Mouse (Mus musculus): Measurements from ENCODE around the gene Gm3448. TPM values are rescaled to one million over a fixed set of nuclear protein-coding genes. Genes with fewer than 3 reads are reported as not detected.
"Not testable (repeated sequence)": the region's sequence is repeated elsewhere in the genome, so short reads cannot be mapped to it uniquely, and the experiment has no call there.

The Gm3448 gene
- polyA plus RNA-seq, 1 experiment from 2014 or later = 2.8 TPM

DNA sequence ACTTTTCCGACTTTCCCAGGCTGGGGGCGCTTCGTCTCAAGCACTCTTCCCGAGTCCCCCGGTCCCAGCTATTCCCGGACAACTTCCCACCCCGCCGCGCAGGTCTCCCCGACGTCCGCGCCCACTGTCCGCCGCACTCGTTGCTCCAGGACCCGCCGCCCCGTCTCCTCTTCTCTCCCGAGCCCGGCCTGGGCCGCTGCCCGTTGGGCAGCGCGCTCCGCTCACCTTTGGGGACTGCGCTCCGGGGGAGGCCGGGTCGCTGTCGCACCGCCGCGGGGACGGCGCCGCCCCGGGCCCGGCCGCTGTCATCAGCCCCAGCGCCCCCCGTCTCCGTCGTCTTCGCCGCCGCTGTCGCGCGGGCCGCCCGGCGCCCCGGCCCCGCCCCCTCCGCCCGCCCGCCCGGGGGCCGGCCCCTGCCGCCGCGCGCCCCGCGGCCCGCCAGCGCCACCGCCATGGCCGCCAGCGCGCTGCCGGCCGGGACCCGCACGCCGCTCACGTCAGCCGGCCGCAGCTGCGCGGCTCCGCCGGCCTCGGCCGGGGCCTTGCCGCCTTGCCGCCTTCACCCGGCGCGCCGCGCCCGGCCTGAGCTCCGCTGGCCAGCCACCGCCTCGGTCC lies 17.4 kb downstream of the Gm3448 start:
- WGBS = no CpG with 5 or more reads among the region's 97 CpGs
- H3K9ac ChIP-seq (ENCODE audit: low read depth, low read length); H3K4me2 ChIP-seq (ENCODE audit: low read depth, low read length); H3K27me3 ChIP-seq (replicated peaks; ENCODE audit: control insufficient read depth, insufficient read depth, low read length); H3K4me1 ChIP-seq (ENCODE audit: control insufficient read depth, insufficient read depth, low read length); DNase-seq (ENCODE audit: low spot score); H3K9me3 ChIP-seq (ENCODE audit: control insufficient read depth, low read length); H3K27ac ChIP-seq (replicated peaks; ENCODE audit: low read depth, low read length); H3K4me3 ChIP-seq (ENCODE audit: low read depth, low read length); H3K36me3 ChIP-seq (ENCODE audit: control insufficient read depth, insufficient read depth, low read length): not testable (repeated sequence)
- peak; percentile 79 for ATAC-seq (ENCODE audit: low read depth)

DNA sequence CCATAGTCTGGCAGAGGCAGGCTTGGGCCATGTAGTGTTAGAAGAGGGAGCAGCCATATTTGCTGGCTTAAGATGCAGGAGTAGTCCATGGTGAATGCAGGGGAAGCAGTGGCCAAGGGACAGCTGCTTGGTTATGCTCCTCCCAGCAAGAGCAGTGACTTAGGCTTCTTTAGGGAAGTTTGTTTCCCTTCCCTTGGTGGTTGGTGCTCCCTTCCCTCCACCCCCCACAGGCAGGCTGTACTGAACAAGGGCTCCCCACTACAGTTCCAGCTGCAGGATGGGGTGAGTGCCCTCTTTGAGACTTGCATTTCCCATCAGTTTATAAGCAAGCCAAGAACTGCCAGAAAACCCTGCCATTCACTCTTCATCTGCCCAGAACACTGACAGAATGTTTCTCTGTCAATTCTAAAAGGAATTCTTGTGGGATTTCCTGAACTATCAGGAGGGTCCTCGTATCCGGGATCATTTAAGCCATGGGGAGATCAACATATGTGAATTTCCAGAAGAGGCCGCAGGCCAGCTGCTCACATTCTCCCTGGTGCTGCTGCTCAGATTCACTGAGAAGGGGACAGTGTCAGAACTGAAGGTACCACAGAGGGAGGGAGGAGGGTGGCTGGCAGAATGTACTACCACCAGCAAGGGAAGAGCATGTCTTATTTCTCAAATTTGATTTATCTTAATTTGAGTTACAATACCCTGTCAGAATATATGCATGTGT lies 19.7 kb downstream of the Gm3448 start:
- not testable (repeated sequence) for H3K4me2 ChIP-seq (ENCODE audit: low read depth, low read length); H3K9me3 ChIP-seq (ENCODE audit: control insufficient read depth, low read length); H3K4me3 ChIP-seq (ENCODE audit: low read depth, low read length); H3K27ac ChIP-seq (replicated peaks; ENCODE audit: low read depth, low read length); ATAC-seq (ENCODE audit: low read depth); H3K27me3 ChIP-seq (replicated peaks; ENCODE audit: control insufficient read depth, insufficient read depth, low read length); H3K36me3 ChIP-seq (ENCODE audit: control insufficient read depth, insufficient read depth, low read length); H3K4me1 ChIP-seq (ENCODE audit: control insufficient read depth, insufficient read depth, low read length); DNase-seq (ENCODE audit: low spot score); H3K9ac ChIP-seq (ENCODE audit: low read depth, low read length)
- 69% methylated on average over 3 of the region's 3 CpGs for WGBS

GRCm38 (mm10) chr17:15009706-15010413 lies 31.5 kb downstream of the Gm3448 start, which contains the start of gene Gm3435:
TSS of gene Gm3435 (plus strand) at chr17:15010176.
- H3K9ac ChIP-seq (ENCODE audit: low read depth, low read length); H3K4me2 ChIP-seq (ENCODE audit: low read depth, low read length); H3K36me3 ChIP-seq (ENCODE audit: control insufficient read depth, insufficient read depth, low read length); H3K9me3 ChIP-seq (ENCODE audit: control insufficient read depth, low read length); DNase-seq (ENCODE audit: low spot score); H3K27ac ChIP-seq (replicated peaks; ENCODE audit: low read depth, low read length); H3K4me3 ChIP-seq (ENCODE audit: low read depth, low read length); H3K27me3 ChIP-seq (replicated peaks; ENCODE audit: control insufficient read depth, insufficient read depth, low read length); H3K4me1 ChIP-seq (ENCODE audit: control insufficient read depth, insufficient read depth, low read length): not testable (repeated sequence)
- no CpG with 5 or more reads among the region's 60 CpGs for WGBS
- ATAC-seq (ENCODE audit: low read depth) = peak; percentile 98

DNA sequence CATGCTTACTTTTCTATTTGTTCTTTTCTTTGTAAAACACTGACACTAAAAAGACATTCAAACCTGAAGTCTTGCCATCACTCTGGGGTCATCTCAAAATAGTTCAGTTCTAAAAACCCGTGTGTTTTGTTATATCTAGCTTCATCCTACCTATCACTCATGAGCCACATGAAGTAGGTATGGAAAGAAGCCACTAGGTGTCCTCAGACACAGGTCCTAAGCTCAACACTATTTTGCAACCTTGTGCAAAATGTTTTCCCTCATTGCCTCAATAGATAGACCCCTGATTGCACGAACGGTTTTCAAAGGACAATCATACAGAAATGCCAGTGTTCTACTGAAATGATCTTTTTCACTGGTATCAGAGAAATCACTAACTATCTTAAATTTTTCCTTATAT lies 32.2 kb downstream of the Gm3448 start:
- H3K27me3 ChIP-seq (replicated peaks; ENCODE audit: control insufficient read depth, insufficient read depth, low read length); H3K9me3 ChIP-seq (ENCODE audit: control insufficient read depth, low read length); H3K27ac ChIP-seq (replicated peaks; ENCODE audit: low read depth, low read length); H3K4me1 ChIP-seq (ENCODE audit: control insufficient read depth, insufficient read depth, low read length); ATAC-seq (ENCODE audit: low read depth); H3K4me2 ChIP-seq (ENCODE audit: low read depth, low read length); H3K9ac ChIP-seq (ENCODE audit: low read depth, low read length); H3K36me3 ChIP-seq (ENCODE audit: control insufficient read depth, insufficient read depth, low read length); H3K4me3 ChIP-seq (ENCODE audit: low read depth, low read length); DNase-seq (ENCODE audit: low spot score): not testable (repeated sequence)
- WGBS = no CpG with 5 or more reads among the region's 3 CpGs

GRCm38 (mm10) chr17:15000047-15000446 lies 41.3 kb downstream of the Gm3448 start:
- H3K4me2 ChIP-seq (ENCODE audit: low read depth, low read length); H3K9ac ChIP-seq (ENCODE audit: low read depth, low read length); DNase-seq (ENCODE audit: low spot score); H3K27ac ChIP-seq (replicated peaks; ENCODE audit: low read depth, low read length); H3K36me3 ChIP-seq (ENCODE audit: control insufficient read depth, insufficient read depth, low read length); H3K4me3 ChIP-seq (ENCODE audit: low read depth, low read length); H3K27me3 ChIP-seq (replicated peaks; ENCODE audit: control insufficient read depth, insufficient read depth, low read length); ATAC-seq (ENCODE audit: low read depth); H3K9me3 ChIP-seq (ENCODE audit: control insufficient read depth, low read length); H3K4me1 ChIP-seq (ENCODE audit: control insufficient read depth, insufficient read depth, low read length): not testable (repeated sequence)
- no CpG with 5 or more reads among the region's 4 CpGs for WGBS

- not testable (repeated sequence) for H3K4me2 ChIP-seq (ENCODE audit: low read depth, low read length); H3K27ac ChIP-seq (replicated peaks; ENCODE audit: low read depth, low read length); H3K4me1 ChIP-seq (ENCODE audit: control insufficient read depth, insufficient read depth, low read length); DNase-seq (ENCODE audit: low spot score); H3K27me3 ChIP-seq (replicated peaks; ENCODE audit: control insufficient read depth, insufficient read depth, low read length); H3K4me3 ChIP-seq (ENCODE audit: low read depth, low read length); H3K9ac ChIP-seq (ENCODE audit: low read depth, low read length); ATAC-seq (ENCODE audit: low read depth); H3K9me3 ChIP-seq (ENCODE audit: control insufficient read depth, low read length); H3K36me3 ChIP-seq (ENCODE audit: control insufficient read depth, insufficient read depth, low read length)
- no CpG with 5 or more reads among the region's 5 CpGs for WGBS
Measured at GRCm38 (mm10) chr17:14994140-14994539, 47.2 kb downstream of the Gm3448 start.

DNA sequence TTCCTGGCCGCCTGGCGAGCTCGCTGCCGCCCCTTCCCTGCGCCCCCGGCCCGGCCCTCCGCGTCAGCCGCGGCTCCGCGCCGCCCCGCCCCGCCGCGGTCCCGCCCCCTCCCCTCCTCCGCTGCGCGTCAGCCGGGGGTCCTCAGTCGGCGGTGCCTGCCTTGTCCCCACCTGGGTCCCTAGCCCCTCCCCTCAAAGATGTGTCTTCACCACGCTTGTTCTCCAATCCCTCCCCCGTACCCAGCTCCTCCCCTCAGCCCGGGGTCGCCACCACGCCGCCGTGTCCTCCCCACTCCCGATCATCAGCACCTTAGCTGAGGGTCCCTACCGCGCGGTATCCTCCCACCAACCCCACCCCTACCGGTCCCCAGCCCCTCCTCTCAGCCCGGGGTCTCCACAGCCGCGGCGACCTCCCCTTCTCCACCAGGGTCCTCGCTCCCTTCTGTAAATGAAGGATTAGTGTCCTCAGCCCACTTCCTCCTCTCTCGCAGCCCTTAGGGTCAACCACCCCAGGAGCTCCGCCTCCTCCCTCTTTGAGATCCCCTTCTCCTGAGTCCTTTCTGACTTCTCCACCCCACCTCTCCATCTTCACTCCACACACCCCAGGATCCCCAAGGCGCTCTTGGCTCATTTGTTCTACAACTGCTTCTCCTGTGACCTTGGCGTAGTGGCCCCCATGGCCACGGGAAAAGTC lies 48.1 kb downstream of the Gm3448 start:
- H3K27me3 ChIP-seq (replicated peaks; ENCODE audit: control insufficient read depth, insufficient read depth, low read length); H3K36me3 ChIP-seq (ENCODE audit: control insufficient read depth, insufficient read depth, low read length); H3K27ac ChIP-seq (replicated peaks; ENCODE audit: low read depth, low read length); H3K9ac ChIP-seq (ENCODE audit: low read depth, low read length); H3K4me3 ChIP-seq (ENCODE audit: low read depth, low read length); DNase-seq (ENCODE audit: low spot score); H3K4me2 ChIP-seq (ENCODE audit: low read depth, low read length); H3K9me3 ChIP-seq (ENCODE audit: control insufficient read depth, low read length); H3K4me1 ChIP-seq (ENCODE audit: control insufficient read depth, insufficient read depth, low read length): not testable (repeated sequence)
- peak; percentile 91 for ATAC-seq (ENCODE audit: low read depth)
- no CpG with 5 or more reads among the region's 47 CpGs for WGBS

GRCm38 (mm10) chr17:14992522-14993138 lies 48.7 kb downstream of the Gm3448 start:
- ATAC-seq (ENCODE audit: low read depth) = peak; percentile 79

More at GRCm38 (mm10) chr17:14992522-14993138, 48.7 kb downstream of the Gm3448 start:
- not testable (repeated sequence) for H3K9me3 ChIP-seq (ENCODE audit: control insufficient read depth, low read length); H3K4me1 ChIP-seq (ENCODE audit: control insufficient read depth, insufficient read depth, low read length); H3K4me3 ChIP-seq (ENCODE audit: low read depth, low read length); H3K27me3 ChIP-seq (replicated peaks; ENCODE audit: control insufficient read depth, insufficient read depth, low read length); H3K36me3 ChIP-seq (ENCODE audit: control insufficient read depth, insufficient read depth, low read length); H3K27ac ChIP-seq (replicated peaks; ENCODE audit: low read depth, low read length); H3K9ac ChIP-seq (ENCODE audit: low read depth, low read length); DNase-seq (ENCODE audit: low spot score); H3K4me2 ChIP-seq (ENCODE audit: low read depth, low read length)
- WGBS = no CpG with 5 or more reads among the region's 98 CpGs

Measured in embryonic facial prominence, embryonic 14.5 days (tissue).